Mouse (Mus musculus) inflammation-experienced regulatory T-cells (primary cell): Measurements from ENCODE around the gene Dnajc9. TPM values are rescaled to one million over a fixed set of nuclear protein-coding genes. Genes with fewer than 3 reads are reported as not detected.

Source experiments
- polyA plus RNA-seq, 2 experiments: library from polyadenylated mRNA; unstranded; fragments of 100-300 nt; shearing (Covaris generic); gene quantifications; one replicate each; pipeline ENCODE4 v1.2.1; 2017

The Dnajc9 gene
- 100 to 1,000 TPM; 131 to 152 TPM for polyA plus RNA-seq

DNA sequence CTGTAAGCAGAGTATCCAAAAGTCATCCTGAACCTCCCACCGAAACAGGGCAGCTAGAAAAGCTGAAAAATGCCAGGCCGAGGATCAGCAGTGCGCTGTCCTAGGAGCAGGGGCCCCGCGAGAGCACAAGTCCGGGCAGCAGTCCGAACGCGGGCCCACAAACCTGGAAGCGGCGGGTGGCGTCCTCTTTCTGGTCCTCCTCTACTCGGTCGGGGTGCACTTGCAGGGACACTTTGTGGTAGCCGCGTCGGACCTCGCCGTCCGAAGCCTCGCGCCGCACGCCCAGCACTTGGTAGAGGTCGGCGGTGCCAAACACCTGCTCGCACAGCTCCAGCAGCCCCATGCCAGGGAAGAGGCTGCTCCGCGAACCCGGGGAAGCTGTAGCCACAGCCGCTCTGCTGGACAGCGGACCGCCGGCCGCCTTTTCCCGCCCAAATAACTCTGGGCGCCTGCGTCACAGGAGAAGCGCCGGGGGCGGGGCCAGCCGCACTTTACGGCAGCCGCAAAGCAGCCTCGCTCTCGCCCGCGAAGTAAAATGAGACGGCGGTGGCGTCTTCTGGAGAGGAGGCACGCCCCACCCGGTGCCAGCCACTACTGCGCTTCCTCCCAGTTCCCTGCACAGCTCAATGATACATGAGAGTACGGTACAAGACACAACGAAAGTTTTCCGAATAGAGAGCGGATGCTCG is at the start of gene Dnajc9:
Dnajc9 (minus strand) TSS at position 470 of the 689 bp plus-strand sequence.

DNA sequence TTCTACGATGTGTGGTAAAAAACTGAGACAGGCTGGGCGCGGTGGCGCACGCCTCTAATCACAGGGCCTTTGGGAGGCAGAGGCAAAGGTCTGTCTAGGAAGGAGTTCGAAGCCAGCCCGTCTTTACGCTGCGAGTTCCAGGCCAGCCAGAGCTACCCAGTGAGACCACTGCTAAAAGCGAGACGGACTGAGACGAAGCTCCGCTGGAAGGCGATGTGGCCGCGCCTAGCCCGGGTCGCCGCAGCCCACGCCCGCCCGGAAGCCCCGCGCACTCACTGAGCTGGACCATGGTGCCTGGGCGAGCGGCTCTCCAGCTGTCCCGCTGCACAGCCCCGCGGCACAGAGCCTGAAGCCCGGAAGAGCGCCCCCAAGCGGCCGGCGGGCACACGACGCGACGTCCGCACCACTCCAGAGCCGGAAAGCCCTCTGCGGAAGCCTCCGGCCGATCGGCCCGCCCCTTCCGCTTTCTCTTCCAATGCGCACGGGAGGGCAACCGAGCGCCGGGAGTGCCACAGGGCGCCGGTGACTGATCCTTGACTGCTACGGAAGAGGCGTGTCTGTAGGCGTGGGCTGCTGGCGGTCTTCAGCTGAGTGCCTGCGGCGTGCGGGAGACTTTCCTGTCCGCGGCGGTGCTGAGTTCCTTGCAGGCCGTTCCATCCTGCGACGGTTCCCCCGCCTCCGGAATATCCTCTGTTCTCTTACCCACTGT is 4.6 kb upstream of the Dnajc9 start, which contains the start of gene Mrps16:
Mrps16 (minus strand) TSS at position 430 of the 709 bp plus-strand sequence.

DNA sequence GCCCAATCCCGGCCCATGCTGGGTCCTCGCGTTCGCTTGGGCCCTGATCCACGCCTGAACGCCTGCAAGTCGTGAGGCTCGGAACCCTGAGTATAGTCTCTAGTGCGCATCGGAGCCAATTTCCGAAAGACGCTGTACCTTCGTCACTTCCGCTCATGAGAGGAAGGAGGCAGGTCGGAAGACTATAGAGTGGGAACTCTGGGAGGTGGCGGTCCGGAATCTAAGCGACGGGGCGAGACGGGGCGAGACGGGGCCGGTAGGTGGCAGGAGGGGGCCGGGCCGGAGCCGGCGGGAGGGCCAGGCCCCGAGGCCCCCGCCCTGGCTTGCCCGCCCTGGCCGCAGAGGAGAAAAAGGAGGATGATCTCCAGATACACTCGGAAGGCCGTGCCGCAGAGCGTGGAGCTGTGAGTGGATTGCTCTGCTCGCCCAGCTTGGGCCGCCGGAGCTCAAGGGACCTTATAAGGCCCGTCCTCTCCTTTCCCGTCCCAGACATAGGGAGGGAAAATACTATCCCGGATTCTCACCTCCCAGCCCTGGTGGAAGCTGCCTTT is 40.6 kb downstream of the Dnajc9 start, which contains the start of the genes Ecd and Fam149b:
Ecd (minus strand) TSS at position 131 of the 551 bp plus-strand sequence.
Fam149b (plus strand) TSS at position 172 of the 551 bp plus-strand sequence.

Other genes starting within 250 kb of the Dnajc9 start
- gene Kcnk5, start 207.1 kb downstream of the Dnajc9 start, polyA plus RNA-seq = 10 to 100 TPM in 1 of 2 experiments, 1 to 10 TPM in 1; 3.2 to 26.2 TPM
- gene Kcnk16, start 119.7 kb downstream of the Dnajc9 start, polyA plus RNA-seq = under 1 TPM in 1 of 2 experiments, not detected in 1; 0.62 TPM
- 10 to 100 TPM; 17.6 to 18.7 TPM for gene Nudt13, start 94.2 kb downstream of the Dnajc9 start, polyA plus RNA-seq
- 10 to 100 TPM; 49.8 to 63.9 TPM for gene Ecd, start 40.8 kb downstream of the Dnajc9 start, polyA plus RNA-seq
- gene Fam149b, start 40.7 kb downstream of the Dnajc9 start, polyA plus RNA-seq = 10 to 100 TPM; 53.5 to 74.9 TPM
- gene Mrps16, start 4.7 kb upstream of the Dnajc9 start, polyA plus RNA-seq = 10 to 100 TPM; 66.9 to 90.9 TPM
- gene Cfap70, start 63.3 kb upstream of the Dnajc9 start, polyA plus RNA-seq = under 1 TPM; 0.37 to 0.50 TPM
- 10 to 100 TPM; 53.2 to 67.1 TPM for gene Anxa7, start 91.2 kb upstream of the Dnajc9 start, polyA plus RNA-seq
- gene Mss51, start 108.0 kb upstream of the Dnajc9 start, polyA plus RNA-seq = 1 to 10 TPM in 1 of 2 experiments, under 1 TPM in 1; 0.31 to 1.8 TPM
- 10 to 100 TPM; 21.2 to 26.0 TPM for gene Ppp3cb, start 157.7 kb upstream of the Dnajc9 start, polyA plus RNA-seq